Mouse (Mus musculus) midbrain, postnatal 0 days (tissue): ENCODE data around the gene Oaz1. TPM values are rescaled to one million over a fixed set of nuclear protein-coding genes. Genes with fewer than 3 reads are reported as not detected.

Experiments used
- ATAC-seq: fragments of 200-750 bp; cut with Nextera tagmentation; 2 replicates; pipeline ENCODE4 v1.8.0; 2017; ENCODE audit warnings: moderate number of reproducible peaks, mild to moderate bottlenecking, moderate TSS enrichment, moderate library complexity; ENCODE audit not compliant: low FRiP score
- DNase-seq: peaks from one replicate; pipeline ENCODE4 v3.0.0-alpha.2; 2015; ENCODE audit warnings: low spot score
- H3K27ac ChIP-seq: fragments of 300-500 bp; sonication (generic); 2 replicates; pipeline ENCODE4 v1.5.1; 2014; ENCODE audit warnings: low read depth, mild to moderate bottlenecking, low read length, mixed read lengths
- H3K27me3 ChIP-seq: fragments of 300-500 bp; sonication (generic); 2 replicates; pipeline ENCODE4 v1.6.1; 2014; ENCODE audit warnings: low read length, control low read depth, mixed read lengths; ENCODE audit not compliant: insufficient read depth
- H3K36me3 ChIP-seq: fragments of 300-500 bp; sonication (generic); 2 replicates; pipeline ENCODE4 v1.6.1; 2014; ENCODE audit warnings: low read length, control low read depth, mixed read lengths; ENCODE audit not compliant: insufficient read depth
- H3K4me1 ChIP-seq: fragments of 300-500 bp; sonication (generic); 2 replicates; pipeline ENCODE4 v1.6.1; 2014; ENCODE audit warnings: mild to moderate bottlenecking, control low read depth, antibody characterized with exemption, low read length, mixed read lengths; ENCODE audit not compliant: insufficient read depth
- H3K4me2 ChIP-seq: fragments of 300-500 bp; sonication (generic); 2 replicates; pipeline ENCODE4 v1.6.1; 2014; ENCODE audit warnings: low read depth, mild to moderate bottlenecking, low read length, mixed read lengths; ENCODE audit not compliant: poor library complexity, severe bottlenecking
- H3K4me3 ChIP-seq: fragments of 300-500 bp; sonication (generic); 2 replicates; pipeline ENCODE4 v1.5.1; 2014; ENCODE audit warnings: low read depth, mild to moderate bottlenecking, low read length, moderate library complexity
- H3K9ac ChIP-seq: fragments of 300-500 bp; sonication (generic); replicated peaks from 2 replicates; pipeline ENCODE4 v1.6.1; 2014; ENCODE audit warnings: mild to moderate bottlenecking, low read length, moderate library complexity, mixed read lengths; ENCODE audit not compliant: poor library complexity, severe bottlenecking
- H3K9me3 ChIP-seq: fragments of 300-500 bp; sonication (generic); 2 replicates; pipeline ENCODE4 v1.6.1; 2016; ENCODE audit warnings: low read length, control low read depth
- CTCF ChIP-seq: IDR thresholded peaks from 2 replicates; pipeline ENCODE4 v1.5.1; 2016; ENCODE audit warnings: antibody characterized with exemption, mild to moderate bottlenecking
- WGBS: fragments of 180-500 bp; shearing (Covaris S2); extraction: QIAGEN DNeasy Blood & Tissue Kit; methylation state at CpG from one replicate; pipeline ENCODE4 v1.1.7; 2014; 5-methylcytosine and 5-hydroxymethylcytosine counted together
- polyA plus RNA-seq: library from polyadenylated mRNA; unstranded; fragments of >200 nt; fragmentation: Nextera tagmentation; extraction: Ambion mirVana; gene quantifications from 2 replicates; pipeline ENCODE4 v1.2.1, GENCODE M21; 2015
- total RNA-seq: library from RNA; depleted of rRNA; stranded (reverse); fragments of >200 nt; gene quantifications from 2 replicates; pipeline ENCODE4 v1.2.3, GENCODE M21; 2014

The Oaz1 gene
- total and polyA plus RNA-seq, 2 experiments from 2014 or later: 928 to 1,039 TPM

DNA sequence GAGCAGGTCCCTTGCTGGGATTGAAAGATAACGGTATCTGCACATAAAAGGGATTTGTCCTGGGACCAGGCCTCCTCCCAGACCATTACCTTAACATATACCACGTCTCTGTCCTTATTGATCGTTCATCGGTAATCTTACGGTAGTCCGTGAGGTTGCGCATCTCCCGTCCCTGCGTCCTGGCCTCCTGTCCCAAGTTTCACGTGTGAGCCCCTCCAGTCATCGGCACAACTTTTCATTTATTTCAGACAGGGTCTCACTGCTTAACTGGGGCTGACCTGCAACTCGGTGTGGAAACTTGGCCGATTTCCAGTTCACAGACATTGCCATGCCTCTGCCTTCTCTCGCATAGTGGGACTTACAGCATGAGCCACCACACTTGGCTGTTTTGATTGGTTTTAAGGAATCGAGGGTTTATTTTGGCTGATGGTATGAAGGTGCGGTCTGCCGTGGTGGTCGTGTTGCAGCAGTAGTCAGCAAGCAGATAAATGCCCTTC is 27.3 kb upstream of the Oaz1 start:
- H3K36me3 ChIP-seq: peaks cover 48% of the 10 kb centered on the region
- H3K9ac ChIP-seq: peak overlapping the region; percentile 99
- DNase-seq (no peak), ATAC-seq (no peak)
- no peak for TF ChIP-seq CTCF
- H3K4me3 ChIP-seq: peak overlapping the region; percentile 79
- no peaks in the 10 kb centered on the region for H3K27me3 ChIP-seq
- WGBS: 4% methylated on average over 18 of the region's 18 CpGs
- peak overlapping the region; percentile 94 for H3K4me2 ChIP-seq
- H3K9me3 ChIP-seq: no peaks in the 10 kb centered on the region
- H3K4me1 ChIP-seq: peaks cover 14% of the 10 kb centered on the region
- H3K27ac ChIP-seq: peak overlapping the region; percentile 99

DNA sequence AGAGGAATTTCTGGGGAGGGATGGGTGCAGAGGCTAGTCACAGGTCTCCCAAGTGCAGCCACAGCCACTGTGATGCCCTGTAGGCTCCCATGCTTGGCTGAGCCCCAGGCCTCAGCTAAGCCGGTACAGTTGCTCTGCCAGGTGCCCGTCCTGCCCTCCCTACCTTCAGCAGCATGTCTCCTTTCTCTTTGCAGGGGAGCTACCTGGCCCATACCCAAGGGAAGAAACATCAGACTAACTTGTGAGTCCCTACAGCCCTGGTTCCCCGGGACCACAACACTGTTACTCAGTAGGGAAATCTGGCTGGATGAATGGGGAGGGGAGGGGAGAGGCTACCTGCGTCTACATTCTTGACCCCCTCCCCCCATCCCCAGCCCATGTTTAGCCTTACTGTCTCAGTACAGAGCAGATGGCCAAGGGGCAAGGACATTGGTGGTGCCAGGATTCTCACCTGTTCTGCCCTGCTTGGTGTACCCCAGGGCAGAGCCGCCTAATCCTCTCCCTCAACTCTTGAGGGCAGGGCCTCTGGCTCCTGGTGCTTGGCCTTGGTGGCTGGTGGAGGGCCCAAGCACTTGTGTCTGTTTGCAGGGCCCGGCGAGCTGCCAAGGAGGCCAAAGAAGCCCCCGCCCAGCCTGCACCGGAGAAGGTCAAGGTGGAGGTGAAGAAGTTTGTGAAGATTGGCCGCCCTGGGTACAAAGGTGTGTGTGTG is 24.1 kb upstream of the Oaz1 start:
- DNase-seq: no peak
- Histone ChIP-seq H3K27ac (no peak overlapping the region), H3K27me3 (no peaks in the 10 kb centered on the region), H3K36me3 (peaks cover 43% of the 10 kb centered on the region), H3K4me2 (no peak overlapping the region), H3K9ac (no peak overlapping the region), H3K4me3 (no peak overlapping the region), H3K4me1 (peaks cover 12% of the 10 kb centered on the region), H3K9me3 (no peaks in the 10 kb centered on the region)
- no peak for TF ChIP-seq CTCF
- 95% methylated on average over 10 of the region's 10 CpGs for WGBS
- ATAC-seq: no peak

DNA sequence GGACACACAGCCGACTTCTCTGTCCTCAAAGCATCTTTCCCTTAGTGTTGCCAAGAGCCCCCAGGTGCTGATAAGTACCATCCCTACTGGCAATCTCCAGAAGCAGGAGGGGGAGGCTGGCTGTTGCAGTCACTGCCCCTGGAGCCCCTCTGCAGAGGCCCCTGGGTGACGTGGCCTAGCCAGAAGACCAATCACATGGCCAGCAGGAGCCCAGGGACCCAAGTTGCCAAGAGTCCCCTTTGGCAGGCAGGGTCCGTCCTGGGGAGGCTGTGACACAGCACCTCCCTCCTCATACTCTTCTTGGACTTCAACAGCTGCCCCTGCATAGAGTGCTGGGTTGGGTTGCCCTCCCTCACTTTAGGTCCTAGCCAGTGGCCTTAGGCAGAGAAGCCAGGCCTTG is 23.5 kb upstream of the Oaz1 start:
- 86% methylated on average over 3 of the region's 3 CpGs for WGBS
- TF ChIP-seq CTCF: no peak

DNA sequence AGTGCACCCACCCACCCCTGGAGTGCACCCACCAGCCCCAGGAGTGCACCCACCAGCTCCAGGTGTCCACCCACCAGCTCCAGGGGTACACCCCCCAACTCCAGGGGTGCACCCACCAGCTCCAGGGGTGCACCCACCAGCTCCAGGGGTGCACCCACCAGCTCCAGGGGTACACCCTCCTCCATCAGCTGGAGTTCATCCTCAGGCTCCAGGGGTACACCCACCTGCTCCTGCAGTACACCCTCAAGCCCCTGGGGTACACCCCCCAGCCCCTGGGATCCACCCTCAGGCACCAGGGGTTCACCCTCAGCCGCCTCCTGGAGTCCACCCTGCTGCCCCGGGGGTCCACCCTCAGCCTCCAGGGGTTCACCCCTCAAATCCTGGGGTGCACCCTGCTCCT is 22.1 kb upstream of the Oaz1 start:
- no peak overlapping the region for H3K4me3 ChIP-seq
- 95% methylated on average over 2 of the region's 2 CpGs for WGBS
- H3K9ac ChIP-seq: no peak overlapping the region
- peaks cover 11% of the 10 kb centered on the region; the same call in 1 of the 2 replicates for H3K4me1 ChIP-seq
- no peaks in the 10 kb centered on the region for H3K27me3 ChIP-seq
- H3K27ac ChIP-seq: no peak overlapping the region
- no peak for ATAC-seq
- peaks cover 43% of the 10 kb centered on the region for H3K36me3 ChIP-seq
- no peak for TF ChIP-seq CTCF
- no peaks in the 10 kb centered on the region for H3K9me3 ChIP-seq
- DNase-seq: no peak
- H3K4me2 ChIP-seq: no peak overlapping the region

More for the DNA sequence above, 23.5 kb upstream of the Oaz1 start:
- Histone ChIP-seq H3K4me2 (no peak overlapping the region), H3K36me3 (peaks cover 43% of the 10 kb centered on the region), H3K9ac (no peak overlapping the region), H3K27ac (no peak overlapping the region), H3K4me1 (peaks cover 11% of the 10 kb centered on the region; the same call in 1 of the 2 replicates), H3K4me3 (no peak overlapping the region), H3K27me3 (no peaks in the 10 kb centered on the region), H3K9me3 (no peaks in the 10 kb centered on the region)
- ATAC-seq: no peak
- no peak for DNase-seq

DNA sequence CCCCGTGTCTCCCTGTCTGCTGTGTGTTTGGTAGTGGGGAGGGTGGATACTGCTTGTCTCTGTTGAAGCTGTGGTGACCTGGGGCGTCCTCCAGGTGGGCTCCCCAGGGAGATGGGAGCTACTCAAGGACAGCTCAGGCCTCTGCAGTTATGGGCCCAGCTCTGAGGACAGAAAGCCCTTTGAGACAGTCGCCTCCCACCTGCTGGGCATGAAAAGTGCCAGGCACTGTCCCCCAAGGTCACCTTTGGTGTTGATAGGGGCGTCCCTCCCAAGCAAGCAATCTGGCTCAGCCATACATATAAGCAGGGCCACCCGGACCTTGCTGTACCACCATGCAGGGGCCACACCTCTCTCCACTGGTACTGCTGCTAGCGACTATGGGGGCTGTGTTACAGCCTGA is 21.5 kb upstream of the Oaz1 start, which contains the start of gene Amh:
Gene Amh, plus strand, starts transcription at position 328 of the 400 bp plus-strand sequence.
- Histone ChIP-seq H3K4me2 (0 out of 2 replicates have a peak within 1 kb of the TSS, but pooled peaks have one; percentile 94), H3K9ac (no peak within 1 kb of the TSS), H3K4me3 (no peak within 1 kb of the TSS), H3K27me3 (no peaks in the 10 kb centered on the region), H3K9me3 (no peaks in the 10 kb centered on the region), H3K36me3 (peaks cover 43% of the 10 kb centered on the region), H3K4me1 (0 out of 2 replicates have a peak, but pooled peaks cover 5% of the 10 kb centered on the region), H3K27ac (no peak within 1 kb of the TSS)
- no peak for DNase-seq
- ATAC-seq: no peak
- 68% methylated on average over 6 of the region's 6 CpGs for WGBS
- no peak for TF ChIP-seq CTCF

DNA sequence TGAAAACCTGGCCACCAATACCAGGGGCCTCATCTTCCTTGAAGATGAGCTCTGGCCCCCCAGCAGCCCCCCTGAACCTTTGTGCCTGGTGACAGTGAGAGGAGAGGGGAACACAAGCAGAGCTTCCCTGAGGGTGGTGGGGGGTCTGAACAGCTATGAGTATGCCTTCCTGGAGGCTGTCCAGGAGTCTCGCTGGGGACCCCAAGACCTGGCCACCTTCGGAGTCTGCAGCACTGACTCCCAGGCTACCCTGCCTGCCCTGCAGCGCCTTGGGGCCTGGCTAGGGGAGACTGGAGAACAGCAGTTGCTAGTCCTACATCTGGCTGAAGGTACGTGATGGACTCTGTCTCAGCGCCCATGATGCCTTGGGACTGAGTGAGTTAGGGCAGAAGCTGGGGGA is 21.1 kb upstream of the Oaz1 start:
- 74% methylated on average over 5 of the region's 5 CpGs for WGBS
- no peak overlapping the region for H3K4me3 ChIP-seq

More for the DNA sequence above, 21.1 kb upstream of the Oaz1 start:
- Histone ChIP-seq H3K36me3 (peaks cover 43% of the 10 kb centered on the region), H3K9ac (no peak overlapping the region), H3K27me3 (no peaks in the 10 kb centered on the region), H3K4me2 (no peak overlapping the region), H3K27ac (no peak overlapping the region), H3K4me1 (peaks cover 9% of the 10 kb centered on the region; the same call in 1 of the 2 replicates), H3K9me3 (no peaks in the 10 kb centered on the region)
- ATAC-seq (no peak), DNase-seq (no peak)
- TF ChIP-seq CTCF: no peak
